ENCODE assay signal across 20 mouse cellular contexts in the genomic region with DNA sequence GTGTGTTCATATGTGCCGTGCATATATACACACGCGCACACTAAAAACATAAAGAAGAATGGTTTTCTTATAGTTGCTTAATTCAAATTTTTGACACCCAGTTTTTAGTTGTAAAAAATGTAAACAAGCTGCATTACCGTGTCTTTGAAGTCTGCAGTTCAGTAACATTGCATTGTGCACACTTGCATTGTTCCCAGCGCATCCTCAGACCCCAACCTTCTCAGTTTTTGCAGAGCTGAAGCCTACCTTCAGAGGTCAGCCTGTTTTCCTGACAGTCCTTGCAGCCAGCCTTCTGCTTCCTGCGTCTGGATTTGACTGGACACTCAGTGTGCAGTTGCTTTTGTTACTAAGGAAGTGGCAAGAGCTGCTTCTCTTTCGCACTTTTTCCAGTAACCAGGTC. TPM values are rescaled to one million over a fixed set of nuclear protein-coding genes. Genes with fewer than 3 reads are reported as not detected.
DNase-seq lines count a peak whose midpoint lies in the region; ATAC-seq and TF ChIP-seq lines count a peak whose summit lies in the region.
"Had no signal": no experiment of that assay in that cellular context is flagged by ENCODE, and none has a peak within 500 bp of the region (broad histone marks: within the 10 kb centered on the region; RNA-seq: fewer than 3 reads in every experiment).

No protein-coding gene starts in this region.

- peaks cover 20% of the 10 kb centered on the region for H3K4me1 ChIP-seq in hindbrain, embryonic 10.5 days (replicated peaks)
- H3K4me1 ChIP-seq in hindbrain, embryonic 11.5 days (replicated peaks; ENCODE audit: control insufficient read depth, insufficient read depth, low read length): no peaks in the 10 kb centered on the region
- H3K4me1 ChIP-seq in kidney, embryonic 16.5 days (ENCODE audit: insufficient read depth, low read length): peaks cover 20% of the 10 kb centered on the region; the same call in 1 of the 2 replicates
- H3K4me1 ChIP-seq in kidney, embryonic 14.5 days (ENCODE audit: control insufficient read depth, insufficient read depth, low read length): 0 out of 2 replicates have a peak, but pooled peaks cover 4% of the 10 kb centered on the region
- H3K4me1 ChIP-seq in midbrain, embryonic 11.5 days (ENCODE audit: control insufficient read depth, insufficient read depth, low read length): 0 out of 2 replicates have a peak, but pooled peaks cover 2% of the 10 kb centered on the region
- H3K4me1 ChIP-seq in midbrain, postnatal 0 days (ENCODE audit: insufficient read depth, low read length): no peaks in the 10 kb centered on the region

- H3K9ac ChIP-seq in hindbrain, embryonic 11.5 days (ENCODE audit: low read depth, low read length): no peak overlapping the region
- no peak overlapping the region for H3K9ac ChIP-seq in kidney, embryonic 16.5 days (replicated peaks; ENCODE audit: low read length)
- no peak overlapping the region for H3K9ac ChIP-seq in kidney, embryonic 14.5 days (ENCODE audit: low read depth, low read length)
- no peak overlapping the region for H3K9ac ChIP-seq in midbrain, embryonic 11.5 days (ENCODE audit: low read length)
- no peak overlapping the region for H3K9ac ChIP-seq in midbrain, postnatal 0 days (replicated peaks; ENCODE audit: low read length, poor library complexity, severe bottlenecking)
- H3K9ac ChIP-seq: embryonic facial prominence, embryonic 12.5 days; forebrain, embryonic 13.5 days had no signal

- no peak for ATAC-seq in hindbrain, embryonic 11.5 days (ENCODE audit: low FRiP score)
- ATAC-seq in kidney, embryonic 16.5 days (ENCODE audit: low FRiP score, low TSS enrichment): no peak
- ATAC-seq in kidney, embryonic 14.5 days (ENCODE audit: low FRiP score, low TSS enrichment): no peak; the same call in 1 of the 2 replicates
- ATAC-seq in midbrain, embryonic 11.5 days (ENCODE audit: low FRiP score): no peak
- ATAC-seq in midbrain, postnatal 0 days (ENCODE audit: low FRiP score): no peak
- ATAC-seq: CD4-positive, CD25-positive, alpha-beta regulatory T cell, adult 4 months; forebrain, embryonic 13.5 days; Patski had no signal

- no peak overlapping the region for H3K27ac ChIP-seq in gastrocnemius, adult 2 months
- peak overlapping the region; percentile 57 for H3K27ac ChIP-seq in hindbrain, embryonic 10.5 days
- H3K27ac ChIP-seq in hindbrain, embryonic 11.5 days (ENCODE audit: low read depth, low read length): no peak overlapping the region
- 0 out of 2 replicates have a peak overlapping the region, but pooled peaks have one; percentile 12 for H3K27ac ChIP-seq in kidney, embryonic 16.5 days (ENCODE audit: low read length)
- no peak overlapping the region for H3K27ac ChIP-seq in kidney, embryonic 14.5 days (ENCODE audit: low read depth, low read length)
- no peak overlapping the region for H3K27ac ChIP-seq in midbrain, embryonic 11.5 days (ENCODE audit: low read depth, low read length)
- H3K27ac ChIP-seq in midbrain, postnatal 0 days (ENCODE audit: low read depth, low read length): no peak overlapping the region
- H3K27ac ChIP-seq: embryonic facial prominence, embryonic 12.5 days; forebrain, embryonic 13.5 days had no signal

- no peak overlapping the region for H3K4me2 ChIP-seq in hindbrain, embryonic 11.5 days (replicated peaks; ENCODE audit: low read depth, low read length)
- no peak overlapping the region for H3K4me2 ChIP-seq in kidney, embryonic 16.5 days (replicated peaks; ENCODE audit: low read depth, low read length)
- H3K4me2 ChIP-seq in kidney, embryonic 14.5 days (replicated peaks; ENCODE audit: low read depth, low read length): no peak overlapping the region
- no peak overlapping the region for H3K4me2 ChIP-seq in midbrain, embryonic 11.5 days
- no peak overlapping the region for H3K4me2 ChIP-seq in midbrain, postnatal 0 days (ENCODE audit: low read depth, low read length, poor library complexity, severe bottlenecking)
- H3K4me2 ChIP-seq: embryonic facial prominence, embryonic 12.5 days; forebrain, embryonic 13.5 days had no signal

- intact Hi-C loops in gastrocnemius, adult 2 months (cut with DNase I): no loop called here

- H3K36me3 ChIP-seq in hindbrain, embryonic 10.5 days: no peaks in the 10 kb centered on the region; the same call in 1 of the 2 replicates
- H3K36me3 ChIP-seq in hindbrain, embryonic 11.5 days (ENCODE audit: control insufficient read depth, insufficient read depth, low read length): no peaks in the 10 kb centered on the region
- H3K36me3 ChIP-seq in kidney, embryonic 16.5 days (ENCODE audit: insufficient read depth, low read length): 0 out of 2 replicates have a peak, but pooled peaks cover 5% of the 10 kb centered on the region
- no peaks in the 10 kb centered on the region for H3K36me3 ChIP-seq in kidney, embryonic 14.5 days (ENCODE audit: control insufficient read depth, insufficient read depth, low read length)
- no peaks in the 10 kb centered on the region for H3K36me3 ChIP-seq in midbrain, embryonic 11.5 days (ENCODE audit: control insufficient read depth, insufficient read depth, low read length)
- peaks cover 44% of the 10 kb centered on the region for H3K36me3 ChIP-seq in midbrain, postnatal 0 days (ENCODE audit: insufficient read depth, low read length)
- H3K36me3 ChIP-seq: embryonic facial prominence, embryonic 10.5 days; embryonic facial prominence, embryonic 12.5 days had no signal

- peak; percentile 7 for DNase-seq in gastrocnemius, adult 2 months
- DNase-seq in gastrocnemius, adult 8-10 months (ENCODE audit: low spot score in 2 of 2): no peak
- DNase-seq in hindbrain, embryonic 10.5 days (ENCODE audit: low spot score): no peak
- DNase-seq in hindbrain, embryonic 11.5 days (ENCODE audit: low spot score): no peak
- peak; percentile 72 for DNase-seq in midbrain, embryonic 11.5 days (ENCODE audit: low spot score, missing footprints)
- no peak for DNase-seq in midbrain, postnatal 0 days (ENCODE audit: low spot score)
- DNase-seq: adrenal gland, adult 8-10 months; adrenal gland, postnatal 14 days; adrenal gland, postnatal 36 days; B cell, adult 2 months; cerebellum, adult 9-10 months had no signal

- H3K9me3 ChIP-seq in hindbrain, embryonic 10.5 days: no peaks in the 10 kb centered on the region
- H3K9me3 ChIP-seq in hindbrain, embryonic 11.5 days (ENCODE audit: control insufficient read depth, low read length): no peaks in the 10 kb centered on the region
- no peaks in the 10 kb centered on the region for H3K9me3 ChIP-seq in kidney, embryonic 16.5 days (ENCODE audit: low read length)
- H3K9me3 ChIP-seq in kidney, embryonic 14.5 days (ENCODE audit: control insufficient read depth, low read length): no peaks in the 10 kb centered on the region
- no peaks in the 10 kb centered on the region for H3K9me3 ChIP-seq in midbrain, embryonic 11.5 days (ENCODE audit: control insufficient read depth, low read length)
- no peaks in the 10 kb centered on the region for H3K9me3 ChIP-seq in midbrain, postnatal 0 days (ENCODE audit: low read length)
- H3K9me3 ChIP-seq: embryonic facial prominence, embryonic 10.5 days; embryonic facial prominence, embryonic 12.5 days; forebrain, embryonic 13.5 days; G1E had no signal

- whole genome bisulfite sequencing in hindbrain, embryonic 10.5 days: 87% methylated on average over 7 of the region's 7 CpGs
- 88% methylated on average over 7 of the region's 7 CpGs for WGBS in hindbrain, embryonic 11.5 days
- WGBS in kidney, embryonic 16.5 days: 78% methylated on average over 7 of the region's 7 CpGs
- 84% methylated on average over 7 of the region's 7 CpGs for WGBS in kidney, embryonic 14.5 days
- WGBS in midbrain, embryonic 11.5 days: 84% methylated on average over 7 of the region's 7 CpGs
- 86% methylated on average over 7 of the region's 7 CpGs for WGBS in midbrain, postnatal 0 days

- no peak overlapping the region for H3K4me3 ChIP-seq in gastrocnemius, adult 2 months
- H3K4me3 ChIP-seq in hindbrain, embryonic 10.5 days: no peak overlapping the region
- H3K4me3 ChIP-seq in hindbrain, embryonic 11.5 days (ENCODE audit: low read depth, low read length): no peak overlapping the region
- H3K4me3 ChIP-seq in kidney, embryonic 16.5 days (ENCODE audit: low read length): no peak overlapping the region
- H3K4me3 ChIP-seq in kidney, embryonic 14.5 days (ENCODE audit: low read length): no peak overlapping the region
- H3K4me3 ChIP-seq in midbrain, embryonic 11.5 days (ENCODE audit: low read depth, low read length): no peak overlapping the region
- no peak overlapping the region for H3K4me3 ChIP-seq in midbrain, postnatal 0 days (ENCODE audit: low read depth, low read length)
- H3K4me3 ChIP-seq: embryonic facial prominence, embryonic 10.5 days; embryonic facial prominence, embryonic 12.5 days; forebrain, embryonic 13.5 days had no signal

- no peak for TF ChIP-seq CTCF in gastrocnemius, adult 2 months (IDR thresholded peaks at IDR 0.05)
- TF ChIP-seq CTCF in midbrain, postnatal 0 days (IDR thresholded peaks at IDR 0.05): no peak

- H3K27me3 ChIP-seq in hindbrain, embryonic 10.5 days (ENCODE audit: insufficient read depth, poor library complexity, severe bottlenecking): no peaks in the 10 kb centered on the region
- no peaks in the 10 kb centered on the region for H3K27me3 ChIP-seq in hindbrain, embryonic 11.5 days (ENCODE audit: control insufficient read depth, insufficient read depth, low read length)
- no peaks in the 10 kb centered on the region for H3K27me3 ChIP-seq in kidney, embryonic 16.5 days (ENCODE audit: insufficient read depth, low read length)
- no peaks in the 10 kb centered on the region for H3K27me3 ChIP-seq in kidney, embryonic 14.5 days (ENCODE audit: control insufficient read depth, insufficient read depth, low read length)
- H3K27me3 ChIP-seq in midbrain, embryonic 11.5 days (ENCODE audit: control insufficient read depth, insufficient read depth, low read length): no peaks in the 10 kb centered on the region
- H3K27me3 ChIP-seq in midbrain, postnatal 0 days (ENCODE audit: insufficient read depth, low read length): no peaks in the 10 kb centered on the region
- H3K27me3 ChIP-seq: CH12.LX; embryonic facial prominence, embryonic 12.5 days; forebrain, embryonic 13.5 days; Patski had no signal

RNA-seq across cellular contexts. Expression of a gene that starts 55.5 kb away (rescaled TPM):
- total RNA-seq in gastrocnemius, adult 2 months (2021): 1 to 10 TPM; 3.7 to 5.1 TPM
- 1 to 10 TPM; 3.4 to 7.5 (median 5.4) TPM for total RNA-seq in gastrocnemius, adult 8-10 months (2022)
- polyA plus RNA-seq in hindbrain, embryonic 10.5 days (2016; fragmentation: Nextera tagmentation; extraction: Ambion mirVana): 51.8 and 56.2 TPM in 2 replicates
- 45.8 and 48.1 TPM in 2 replicates for polyA plus RNA-seq in hindbrain, embryonic 11.5 days (2014; fragmentation: Nextera tagmentation; extraction: Ambion mirVana)
- 30.8 and 31.2 TPM in 2 replicates for polyA plus RNA-seq in kidney, embryonic 16.5 days (2015; fragmentation: Nextera tagmentation; extraction: Ambion mirVana)
- polyA plus RNA-seq in kidney, embryonic 14.5 days (2014; fragmentation: Nextera tagmentation; extraction: Ambion mirVana): 39.6 and 63.4 TPM in 2 replicates
- 66.5 and 69.2 TPM in 2 replicates for polyA plus RNA-seq in midbrain, embryonic 11.5 days (2014; fragmentation: Nextera tagmentation; extraction: Ambion mirVana)
- total RNA-seq in midbrain, postnatal 0 days (2014; rRNA removed): 2.9 and 6.4 TPM in 2 replicates
- 6.6 and 8.8 TPM in 2 replicates for polyA plus RNA-seq in midbrain, postnatal 0 days (2015; fragmentation: Nextera tagmentation; extraction: Ambion mirVana)

RNA-seq across cellular contexts. Expression of a gene that starts 55.9 kb away (rescaled TPM):
- 1,000 to 10,000 TPM; 1,079 to 1,367 TPM for total RNA-seq in gastrocnemius, adult 2 months (2021)
- 1,000 to 10,000 TPM; 1,246 to 1,471 (median 1,386) TPM for total RNA-seq in gastrocnemius, adult 8-10 months (2022)
- 61.3 and 71.8 TPM in 2 replicates for polyA plus RNA-seq in hindbrain, embryonic 10.5 days (2016; fragmentation: Nextera tagmentation; extraction: Ambion mirVana)
- 47.5 and 48.9 TPM in 2 replicates for polyA plus RNA-seq in hindbrain, embryonic 11.5 days (2014; fragmentation: Nextera tagmentation; extraction: Ambion mirVana)
- 83.2 and 89.5 TPM in 2 replicates for polyA plus RNA-seq in kidney, embryonic 16.5 days (2015; fragmentation: Nextera tagmentation; extraction: Ambion mirVana)
- polyA plus RNA-seq in kidney, embryonic 14.5 days (2014; fragmentation: Nextera tagmentation; extraction: Ambion mirVana): 37.0 and 58.3 TPM in 2 replicates
- polyA plus RNA-seq in midbrain, embryonic 11.5 days (2014; fragmentation: Nextera tagmentation; extraction: Ambion mirVana): 46.6 and 46.7 TPM in 2 replicates
- total RNA-seq in midbrain, postnatal 0 days (2014; rRNA removed): 103 and 112 TPM in 2 replicates
- 106 and 114 TPM in 2 replicates for polyA plus RNA-seq in midbrain, postnatal 0 days (2015; fragmentation: Nextera tagmentation; extraction: Ambion mirVana)

Comparison
In these comparisons a context has a peak if more than half of its experiments do, and no peak if none do; other contexts are left out.
1. DNase-seq: peak in gastrocnemius, adult 2 months (single experiment) and midbrain, embryonic 11.5 days (single experiment); none in gastrocnemius, adult 8-10 months (0 of 2), hindbrain, embryonic 10.5 days (single experiment), hindbrain, embryonic 11.5 days (single experiment) and midbrain, postnatal 0 days (single experiment).
2. H3K27ac ChIP-seq: peak in hindbrain, embryonic 10.5 days (single experiment) and kidney, embryonic 16.5 days (single experiment); none in gastrocnemius, adult 2 months (single experiment), hindbrain, embryonic 11.5 days (single experiment), kidney, embryonic 14.5 days (single experiment), midbrain, embryonic 11.5 days (single experiment) and midbrain, postnatal 0 days (single experiment).